Mouse (Mus musculus): ENCODE measurements around the gene Nudt4. TPM values are rescaled to one million over a fixed set of nuclear protein-coding genes. Genes with fewer than 3 reads are reported as not detected.

The Nudt4 gene
- total and polyA plus RNA-seq, 3 experiments: 13.9 to 53.5 (median 42.9) TPM

- TF ChIP-seq POLR2AphosphoS5 (IDR thresholded peaks at IDR 0.05; ENCODE audit: insufficient replicate concordance, low read depth, low read length): no peak
- no peak for TF ChIP-seq GATA1 (IDR thresholded peaks at IDR 0.05; ENCODE audit: borderline replicate concordance, low read length)
- no peak for TF ChIP-seq TAL1 (conservative IDR thresholded peaks at IDR 0.05; ENCODE audit: low read depth, low read length)
- TF ChIP-seq GATA2 (IDR thresholded peaks at IDR 0.05; ENCODE audit: borderline replicate concordance, low read depth, low read length): no peak
- TF ChIP-seq CTCF (IDR thresholded peaks at IDR 0.05; ENCODE audit: low read depth, low read length): no peak
- Histone ChIP-seq H3K9me3 (replicated peaks) (no peaks in the 10 kb centered on the region), H3K27me3 (ENCODE audit: insufficient read depth, low read length) (no peaks in the 10 kb centered on the region), H3K4me3 (ENCODE audit: low read depth, low read length) (no peak overlapping the region), H3K36me3 (replicated peaks) (peaks cover 25% of the 10 kb centered on the region), H3K4me1 (ENCODE audit: insufficient read depth, low read depth, low read length) (peaks cover 18% of the 10 kb centered on the region)
- DNase-seq (ENCODE audit: low spot score): no peak
- no peak for ATAC-seq (ENCODE audit: extremely low read depth, insufficient number of reproducible peaks, low FRiP score, poor library complexity, severe bottlenecking)
Measured at GRCm38 (mm10) chr10:95539841-95540240, 24.1 kb downstream of the Nudt4 start.

GRCm38 (mm10) chr10:95539260-95539659, 24.7 kb downstream of the Nudt4 start:
- Histone ChIP-seq H3K36me3 (replicated peaks) (peaks cover 19% of the 10 kb centered on the region), H3K27me3 (ENCODE audit: insufficient read depth, low read length) (no peaks in the 10 kb centered on the region), H3K9me3 (replicated peaks) (no peaks in the 10 kb centered on the region), H3K4me3 (ENCODE audit: low read depth, low read length) (no peak overlapping the region), H3K4me1 (ENCODE audit: insufficient read depth, low read depth, low read length) (peaks cover 20% of the 10 kb centered on the region)
- DNase-seq (ENCODE audit: low spot score): no peak
- ATAC-seq (ENCODE audit: extremely low read depth, insufficient number of reproducible peaks, low FRiP score, poor library complexity, severe bottlenecking): no peak
- TF ChIP-seq POLR2AphosphoS5 (IDR thresholded peaks at IDR 0.05; ENCODE audit: insufficient replicate concordance, low read depth, low read length) (no peak), CTCF (IDR thresholded peaks at IDR 0.05; ENCODE audit: low read depth, low read length) (no peak), TAL1 (conservative IDR thresholded peaks at IDR 0.05; ENCODE audit: low read depth, low read length) (no peak), GATA1 (IDR thresholded peaks at IDR 0.05; ENCODE audit: borderline replicate concordance, low read length) (no peak), GATA2 (IDR thresholded peaks at IDR 0.05; ENCODE audit: borderline replicate concordance, low read depth, low read length) (no peak)

GRCm38 (mm10) chr10:95536222-95536541, 27.8 kb downstream of the Nudt4 start:
- Histone ChIP-seq H3K4me3 (ENCODE audit: low read depth, low read length) (no peak overlapping the region), H3K4me1 (ENCODE audit: insufficient read depth, low read depth, low read length) (peaks cover 36% of the 10 kb centered on the region), H3K27me3 (ENCODE audit: insufficient read depth, low read length) (no peaks in the 10 kb centered on the region), H3K36me3 (replicated peaks) (peaks cover 14% of the 10 kb centered on the region), H3K9me3 (replicated peaks) (no peaks in the 10 kb centered on the region)
- TF ChIP-seq CTCF (IDR thresholded peaks at IDR 0.05; ENCODE audit: low read depth, low read length): no peak
- DNase-seq (ENCODE audit: low spot score) (no peak), ATAC-seq (ENCODE audit: extremely low read depth, insufficient number of reproducible peaks, low FRiP score, poor library complexity, severe bottlenecking) (no peak)

GRCm38 (mm10) chr10:95535399-95536221, 28.3 kb downstream of the Nudt4 start:
- ATAC-seq (ENCODE audit: extremely low read depth, insufficient number of reproducible peaks, low FRiP score, poor library complexity, severe bottlenecking): no peak
- Histone ChIP-seq H3K9me3 (replicated peaks) (no peaks in the 10 kb centered on the region), H3K4me1 (ENCODE audit: insufficient read depth, low read depth, low read length) (peaks cover 38% of the 10 kb centered on the region), H3K4me3 (ENCODE audit: low read depth, low read length) (no peak overlapping the region), H3K36me3 (replicated peaks) (peaks cover 16% of the 10 kb centered on the region), H3K27me3 (ENCODE audit: insufficient read depth, low read length) (no peaks in the 10 kb centered on the region)
- TF ChIP-seq GATA2 (IDR thresholded peaks at IDR 0.05; ENCODE audit: borderline replicate concordance, low read depth, low read length) (no peak), TAL1 (conservative IDR thresholded peaks at IDR 0.05; ENCODE audit: low read depth, low read length) (no peak), CTCF (IDR thresholded peaks at IDR 0.05; ENCODE audit: low read depth, low read length) (no peak), GATA1 (IDR thresholded peaks at IDR 0.05; ENCODE audit: borderline replicate concordance, low read length) (no peak), POLR2AphosphoS5 (IDR thresholded peaks at IDR 0.05; ENCODE audit: insufficient replicate concordance, low read depth, low read length) (no peak)
- no peak for DNase-seq (ENCODE audit: low spot score)

GRCm38 (mm10) chr10:95533382-95533781, 30.6 kb downstream of the Nudt4 start:
- peaks cover 41% of the 10 kb centered on the region for H3K4me1 ChIP-seq (ENCODE audit: insufficient read depth, low read depth, low read length)
- no peaks in the 10 kb centered on the region for H3K27me3 ChIP-seq (ENCODE audit: insufficient read depth, low read length)
- H3K36me3 ChIP-seq (replicated peaks): peaks cover 20% of the 10 kb centered on the region
- DNase-seq (ENCODE audit: low spot score) (no peak), ATAC-seq (ENCODE audit: extremely low read depth, insufficient number of reproducible peaks, low FRiP score, poor library complexity, severe bottlenecking) (no peak)
- H3K9me3 ChIP-seq (replicated peaks): no peaks in the 10 kb centered on the region
- no peak overlapping the region for H3K4me3 ChIP-seq (ENCODE audit: low read depth, low read length)
- no peak for TF ChIP-seq POLR2AphosphoS5 (IDR thresholded peaks at IDR 0.05; ENCODE audit: insufficient replicate concordance, low read depth, low read length)

GRCm38 (mm10) chr10:95532916-95533315, 31.0 kb downstream of the Nudt4 start:
- DNase-seq (ENCODE audit: low spot score) (no peak), ATAC-seq (ENCODE audit: extremely low read depth, insufficient number of reproducible peaks, low FRiP score, poor library complexity, severe bottlenecking) (no peak)
- TF ChIP-seq POLR2AphosphoS5 (IDR thresholded peaks at IDR 0.05; ENCODE audit: insufficient replicate concordance, low read depth, low read length) (no peak), GATA2 (IDR thresholded peaks at IDR 0.05; ENCODE audit: borderline replicate concordance, low read depth, low read length) (no peak), TAL1 (conservative IDR thresholded peaks at IDR 0.05; ENCODE audit: low read depth, low read length) (no peak), GATA1 (IDR thresholded peaks at IDR 0.05; ENCODE audit: borderline replicate concordance, low read length) (no peak), CTCF (IDR thresholded peaks at IDR 0.05; ENCODE audit: low read depth, low read length) (no peak)
- H3K4me3 ChIP-seq (ENCODE audit: low read depth, low read length): no peak overlapping the region
- no peaks in the 10 kb centered on the region for H3K9me3 ChIP-seq (replicated peaks)
- peaks cover 20% of the 10 kb centered on the region for H3K36me3 ChIP-seq (replicated peaks)
- peaks cover 36% of the 10 kb centered on the region for H3K4me1 ChIP-seq (ENCODE audit: insufficient read depth, low read depth, low read length)
- no peaks in the 10 kb centered on the region for H3K27me3 ChIP-seq (ENCODE audit: insufficient read depth, low read length)
